Mouse (Mus musculus): ENCODE measurements around the gene Gm20662. TPM values are rescaled to one million over a fixed set of nuclear protein-coding genes. Genes with fewer than 3 reads are reported as not detected.

Gm20662 gene
- polyA plus RNA-seq, 1 experiment from 2014 or later = 0.18 TPM

- no peaks in the 10 kb centered on the region for H3K9me3 ChIP-seq (ENCODE audit: control insufficient read depth, low read length)
- no peak overlapping the region for H3K9ac ChIP-seq (ENCODE audit: low read length)
- no peak overlapping the region for H3K4me3 ChIP-seq (ENCODE audit: low read depth, low read length)
- no peaks in the 10 kb centered on the region; the same call in 1 of the 2 replicates for H3K4me1 ChIP-seq (replicated peaks; ENCODE audit: control insufficient read depth, insufficient read depth)
- no peaks in the 10 kb centered on the region for H3K27me3 ChIP-seq (ENCODE audit: control insufficient read depth, insufficient read depth, low read length)
- TF ChIP-seq CTCF (IDR thresholded peaks at IDR 0.05; ENCODE audit: low read depth) = no peak
- no peak for TF ChIP-seq EP300 (optimal IDR thresholded peaks at IDR 0.05)
- no peak for DNase-seq (ENCODE audit: low spot score)
- no peak for ATAC-seq (ENCODE audit: low FRiP score, low TSS enrichment)
- no peak overlapping the region for H3K27ac ChIP-seq (replicated peaks)
- WGBS = 85% methylated on average over 5 of the region's 5 CpGs
- H3K36me3 ChIP-seq (ENCODE audit: control insufficient read depth, insufficient read depth, low read length) = 0 out of 2 replicates have a peak, but pooled peaks cover 2% of the 10 kb centered on the region
- H3K4me2 ChIP-seq (replicated peaks; ENCODE audit: low read depth) = no peak overlapping the region
Observed at GRCm38 (mm10) chr9:107970311-107970710, 25.8 kb upstream of the Gm20662 start.

- H3K4me3 ChIP-seq (ENCODE audit: low read depth, low read length) = no peak overlapping the region
- ATAC-seq (ENCODE audit: low FRiP score, low TSS enrichment) = peak; percentile 72
- no peaks in the 10 kb centered on the region for H3K9me3 ChIP-seq (ENCODE audit: control insufficient read depth, low read length)
- DNase-seq (ENCODE audit: low spot score) = peak; percentile 66
- H3K36me3 ChIP-seq (ENCODE audit: control insufficient read depth, insufficient read depth, low read length) = 0 out of 2 replicates have a peak, but pooled peaks cover 2% of the 10 kb centered on the region
- no peak overlapping the region for H3K27ac ChIP-seq (replicated peaks)
- no peak for TF ChIP-seq CTCF (IDR thresholded peaks at IDR 0.05; ENCODE audit: low read depth)
- no peak for TF ChIP-seq EP300 (optimal IDR thresholded peaks at IDR 0.05)
- H3K9ac ChIP-seq (ENCODE audit: low read length) = no peak overlapping the region
- H3K27me3 ChIP-seq (ENCODE audit: control insufficient read depth, insufficient read depth, low read length) = no peaks in the 10 kb centered on the region
- no peak overlapping the region for H3K4me2 ChIP-seq (replicated peaks; ENCODE audit: low read depth)
- H3K4me1 ChIP-seq (replicated peaks; ENCODE audit: control insufficient read depth, insufficient read depth) = no peaks in the 10 kb centered on the region; the same call in 1 of the 2 replicates
- WGBS = 52% methylated on average over 8 of the region's 8 CpGs
Observed at GRCm38 (mm10) chr9:107971690-107972541, 24.2 kb upstream of the Gm20662 start.

GRCm38 (mm10) chr9:107974491-107975171, 21.5 kb upstream of the Gm20662 start:
- ATAC-seq (ENCODE audit: low FRiP score, low TSS enrichment) (no peak), DNase-seq (ENCODE audit: low spot score) (no peak)
- Histone ChIP-seq H3K4me3 (ENCODE audit: low read depth, low read length) (no peak overlapping the region), H3K27me3 (ENCODE audit: control insufficient read depth, insufficient read depth, low read length) (no peaks in the 10 kb centered on the region), H3K4me1 (replicated peaks; ENCODE audit: control insufficient read depth, insufficient read depth) (no peaks in the 10 kb centered on the region; the same call in 1 of the 2 replicates), H3K9me3 (ENCODE audit: control insufficient read depth, low read length) (no peaks in the 10 kb centered on the region), H3K36me3 (ENCODE audit: control insufficient read depth, insufficient read depth, low read length) (peaks cover 4% of the 10 kb centered on the region; the same call in 1 of the 2 replicates), H3K27ac (replicated peaks) (peak overlapping the region; percentile 49; the same call in 1 of the 2 replicates), H3K4me2 (replicated peaks; ENCODE audit: low read depth) (no peak overlapping the region), H3K9ac (ENCODE audit: low read length) (no peak overlapping the region)
- TF ChIP-seq EP300 (optimal IDR thresholded peaks at IDR 0.05) (no peak), CTCF (IDR thresholded peaks at IDR 0.05; ENCODE audit: low read depth) (no peak)
- WGBS = 75% methylated on average over 10 of the region's 10 CpGs

- H3K27me3 ChIP-seq (ENCODE audit: control insufficient read depth, insufficient read depth, low read length) = no peaks in the 10 kb centered on the region
- peak within 1 kb of the TSS; percentile 17 for H3K4me3 ChIP-seq (ENCODE audit: low read depth, low read length)
- peak within 1 kb of the TSS; percentile 57 for H3K9ac ChIP-seq (ENCODE audit: low read length)
- ATAC-seq (ENCODE audit: low FRiP score, low TSS enrichment) (peak; percentile 77), DNase-seq (ENCODE audit: low spot score) (peak; percentile 53)
- no peaks in the 10 kb centered on the region for H3K9me3 ChIP-seq (ENCODE audit: control insufficient read depth, low read length)
- WGBS = 57% methylated on average over 12 of the region's 12 CpGs
- H3K36me3 ChIP-seq (ENCODE audit: control insufficient read depth, insufficient read depth, low read length) = peaks cover 4% of the 10 kb centered on the region; the same call in 1 of the 2 replicates
- H3K27ac ChIP-seq (replicated peaks) = peak within 1 kb of the TSS; percentile 67
- no peak for TF ChIP-seq CTCF (IDR thresholded peaks at IDR 0.05; ENCODE audit: low read depth)
- H3K4me2 ChIP-seq (replicated peaks; ENCODE audit: low read depth) = peak within 1 kb of the TSS; percentile 51
- H3K4me1 ChIP-seq (replicated peaks; ENCODE audit: control insufficient read depth, insufficient read depth) = no peaks in the 10 kb centered on the region; the same call in 1 of the 2 replicates
Observed at GRCm38 (mm10) chr9:107975399-107976386, 20.5 kb upstream of the Gm20662 start, which contains the start of gene Uba7. Gene Uba7 (plus strand): TSS chr9:107975505.

GRCm38 (mm10) chr9:107978815-107979214, 17.3 kb upstream of the Gm20662 start:
- Histone ChIP-seq H3K36me3 (ENCODE audit: control insufficient read depth, insufficient read depth, low read length) (peaks cover 4% of the 10 kb centered on the region; the same call in 1 of the 2 replicates), H3K27ac (replicated peaks) (no peak overlapping the region), H3K9me3 (ENCODE audit: control insufficient read depth, low read length) (no peaks in the 10 kb centered on the region), H3K9ac (ENCODE audit: low read length) (no peak overlapping the region), H3K4me2 (replicated peaks; ENCODE audit: low read depth) (no peak overlapping the region), H3K4me1 (replicated peaks; ENCODE audit: control insufficient read depth, insufficient read depth) (0 out of 2 replicates have a peak, but pooled peaks cover 5% of the 10 kb centered on the region), H3K27me3 (ENCODE audit: control insufficient read depth, insufficient read depth, low read length) (no peaks in the 10 kb centered on the region), H3K4me3 (ENCODE audit: low read depth, low read length) (no peak overlapping the region)
- DNase-seq (ENCODE audit: low spot score) (no peak), ATAC-seq (ENCODE audit: low FRiP score, low TSS enrichment) (no peak)
- 90% methylated on average over 12 of the region's 12 CpGs for WGBS
- TF ChIP-seq EP300 (optimal IDR thresholded peaks at IDR 0.05) = no peak
- no peak for TF ChIP-seq CTCF (IDR thresholded peaks at IDR 0.05; ENCODE audit: low read depth)

Measured in stomach, postnatal 0 days (tissue).